Mouse (Mus musculus) 3134 (cell line): ENCODE results near the gene Yif1a.

Source experiments
- DNase-seq: peaks from one replicate; pipeline ENCODE4 v3.0.0-alpha.2; 2011; ENCODE audit warnings: low spot score; ENCODE audit not compliant: insufficient read length; ENCODE audit errors: extremely low read depth

The Yif1a gene

GRCm38 (mm10) chr19:5087884-5088728 lies at the start of gene Yif1a:
TSS of gene Yif1a (plus strand) at chr19:5088538.
- DNase-seq, result peak; percentile 89

GRCm38 (mm10) chr19:5038709-5039156 lies 49.6 kb upstream of the Yif1a start, which contains the start of the genes B4gat1 and AC124502.3:
TSS of gene B4gat1 (plus strand) at chr19:5038826.
TSS of gene AC124502.3 (plus strand) at chr19:5038891.
- peak; percentile 92 for DNase-seq

GRCm38 (mm10) chr19:5039301-5040114 lies 48.8 kb upstream of the Yif1a start:
- no peak for DNase-seq

- DNase-seq, result peak; percentile 86
Measured at GRCm38 (mm10) chr19:5040862-5041523, 47.3 kb upstream of the Yif1a start, which contains the start of gene Brms1. TSS of gene Brms1 (plus strand) at chr19:5041354.

- DNase-seq, result no peak
Measured at GRCm38 (mm10) chr19:5041588-5041987, 46.8 kb upstream of the Yif1a start.

- peak; percentile 46 for DNase-seq
Measured at GRCm38 (mm10) chr19:5045531-5045930, 42.8 kb upstream of the Yif1a start.

GRCm38 (mm10) chr19:5048138-5049056 lies 39.9 kb upstream of the Yif1a start:
- DNase-seq, result no peak

- no peak for DNase-seq
Measured at GRCm38 (mm10) chr19:5049325-5049724, 39.0 kb upstream of the Yif1a start.

- peak; percentile 98 for DNase-seq
Measured at GRCm38 (mm10) chr19:5050047-5050905, 38.1 kb upstream of the Yif1a start, which contains the start of gene Rin1. TSS of gene Rin1 (plus strand) at chr19:5050481.

- DNase-seq, result no peak
Measured at GRCm38 (mm10) chr19:5051031-5051430, 37.3 kb upstream of the Yif1a start.

GRCm38 (mm10) chr19:5051515-5051914 lies 36.8 kb upstream of the Yif1a start:
- peak; percentile 34 for DNase-seq

- DNase-seq, result peak; percentile 51
Measured at GRCm38 (mm10) chr19:5052166-5052822, 36.0 kb upstream of the Yif1a start.

GRCm38 (mm10) chr19:5052853-5053252 lies 35.5 kb upstream of the Yif1a start:
- no peak for DNase-seq

GRCm38 (mm10) chr19:5053909-5054308 lies 34.4 kb upstream of the Yif1a start:
- DNase-seq, result peak; percentile 83

- no peak for DNase-seq
Measured at GRCm38 (mm10) chr19:5056251-5056650, 32.1 kb upstream of the Yif1a start.

GRCm38 (mm10) chr19:5057876-5058775 lies 30.2 kb upstream of the Yif1a start:
- DNase-seq, result peak; percentile 58
